Mouse (Mus musculus) lung, embryonic 14.5 days (tissue): ENCODE results near the gene Galp. TPM values are rescaled to one million over a fixed set of nuclear protein-coding genes. Genes with fewer than 3 reads are reported as not detected.
"Not testable (repeated sequence)": the region's sequence is repeated elsewhere in the genome, so short reads cannot be mapped to it uniquely, and the experiment has no call there.

Experiments used
- ATAC-seq: fragments of 200-750 bp; cut with Nextera tagmentation; 2 replicates; pipeline ENCODE4 v1.8.0; 2017; ENCODE audit warnings: mild to moderate bottlenecking, moderate TSS enrichment, moderate library complexity; ENCODE audit not compliant: insufficient read depth
- DNase-seq: peaks from one replicate; pipeline ENCODE4 v3.0.0-alpha.2; 2015
- H3K27ac ChIP-seq: fragments of 300-500 bp; sonication (generic); 2 replicates; pipeline ENCODE4 v1.5.1; 2014; ENCODE audit warnings: low read depth, mild to moderate bottlenecking, moderate library complexity
- H3K27me3 ChIP-seq: fragments of 300-500 bp; sonication (generic); 2 replicates; pipeline ENCODE4 v1.6.1; 2014; ENCODE audit warnings: low read length, control low read depth; ENCODE audit not compliant: insufficient read depth
- H3K36me3 ChIP-seq: fragments of 300-500 bp; sonication (generic); 2 replicates; pipeline ENCODE4 v1.6.1; 2014; ENCODE audit warnings: control low read depth; ENCODE audit not compliant: insufficient read depth
- H3K4me1 ChIP-seq: fragments of 300-500 bp; sonication (generic); 2 replicates; pipeline ENCODE4 v1.6.1; 2014; ENCODE audit warnings: antibody characterized with exemption, control low read depth; ENCODE audit not compliant: insufficient read depth
- H3K4me2 ChIP-seq: fragments of 300-500 bp; sonication (generic); 2 replicates; pipeline ENCODE4 v1.6.1; 2014; ENCODE audit warnings: mild to moderate bottlenecking
- H3K4me3 ChIP-seq: fragments of 300-500 bp; sonication (generic); 2 replicates; pipeline ENCODE4 v1.5.1; 2014; ENCODE audit warnings: low read depth, low read length
- H3K9ac ChIP-seq: fragments of 300-500 bp; sonication (generic); 2 replicates; pipeline ENCODE4 v1.6.1; 2014
- H3K9me3 ChIP-seq: fragments of 300-500 bp; sonication (generic); 2 replicates; pipeline ENCODE4 v1.6.1; 2016; ENCODE audit warnings: low read depth, low read length, control low read depth
- CTCF ChIP-seq: IDR thresholded peaks from 2 replicates; pipeline ENCODE4 v1.5.1; 2016; ENCODE audit warnings: antibody characterized with exemption, low read depth
- WGBS: fragments of 180-500 bp; shearing (Covaris S2); extraction: QIAGEN DNeasy Blood & Tissue Kit; methylation state at CpG from one replicate; pipeline ENCODE4 v1.1.7; 2014; 5-methylcytosine and 5-hydroxymethylcytosine counted together
- polyA plus RNA-seq: library from polyadenylated mRNA; unstranded; fragments of >200 nt; fragmentation: Nextera tagmentation; extraction: Ambion mirVana; gene quantifications from 2 replicates; pipeline ENCODE4 v1.2.1, GENCODE M21; 2014

The Galp gene
- polyA plus RNA-seq, 1 experiment from 2014 or later = not detected

DNA sequence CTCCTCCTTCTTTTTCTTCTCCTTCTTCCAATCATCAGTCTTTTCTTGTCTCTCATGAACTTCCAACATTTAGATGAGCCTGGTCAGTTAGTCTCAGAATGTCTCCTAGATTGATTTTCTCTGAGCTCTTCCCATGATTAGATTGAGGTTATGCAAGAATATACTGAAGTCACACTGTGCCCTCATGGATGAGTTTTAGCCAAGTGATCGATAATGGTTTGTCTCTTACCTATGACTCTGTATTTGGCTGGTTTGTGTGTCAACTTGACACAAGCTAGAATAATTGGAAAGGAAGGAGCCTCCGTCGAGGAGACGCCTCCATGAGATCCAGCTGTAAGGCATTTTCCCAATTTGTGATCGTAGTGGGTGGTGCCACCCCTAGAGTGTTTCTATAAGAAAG, 57.6 kb downstream of the Galp start:
- no peak for TF ChIP-seq CTCF
- no peak for ATAC-seq
- no peaks in the 10 kb centered on the region for H3K27me3 ChIP-seq
- H3K4me1 ChIP-seq = no peaks in the 10 kb centered on the region
- H3K27ac ChIP-seq = no peak overlapping the region
- no peak overlapping the region for H3K9ac ChIP-seq
- H3K36me3 ChIP-seq = no peaks in the 10 kb centered on the region
- 88% methylated on average over 5 of the region's 5 CpGs for WGBS
- no peak overlapping the region for H3K4me3 ChIP-seq
- DNase-seq = no peak
- 0 out of 2 replicates have a peak, but pooled peaks cover 2% of the 10 kb centered on the region for H3K9me3 ChIP-seq
- no peak overlapping the region for H3K4me2 ChIP-seq

DNA sequence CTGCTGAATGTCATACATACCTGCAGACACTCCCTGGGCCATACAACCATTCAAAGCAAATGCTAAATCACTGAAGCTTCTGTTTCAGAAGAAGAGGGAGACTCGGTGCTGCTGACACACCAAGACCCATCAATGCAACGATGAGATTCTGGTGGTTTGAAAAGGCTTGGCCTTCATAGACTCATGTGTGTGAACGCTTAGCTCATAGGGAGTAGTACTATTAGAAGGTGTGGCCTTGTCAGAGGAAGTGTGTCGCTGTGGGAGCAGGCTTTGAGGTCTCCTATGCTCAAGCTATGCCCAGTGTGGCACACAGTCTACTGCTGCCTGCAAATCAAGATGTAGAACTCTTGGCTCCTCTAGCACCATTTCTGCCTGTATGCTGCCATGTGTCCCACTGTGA, 60.5 kb downstream of the Galp start:
- ATAC-seq (no peak), DNase-seq (no peak)
- no peak overlapping the region for H3K4me3 ChIP-seq
- 77% methylated on average over 4 of the region's 4 CpGs for WGBS
- no peak overlapping the region for H3K4me2 ChIP-seq
- H3K27ac ChIP-seq = no peak overlapping the region
- H3K27me3 ChIP-seq = no peaks in the 10 kb centered on the region
- no peak for TF ChIP-seq CTCF
- 0 out of 2 replicates have a peak, but pooled peaks cover 2% of the 10 kb centered on the region for H3K9me3 ChIP-seq
- no peaks in the 10 kb centered on the region for H3K4me1 ChIP-seq
- no peaks in the 10 kb centered on the region for H3K36me3 ChIP-seq
- no peak overlapping the region for H3K9ac ChIP-seq

DNA sequence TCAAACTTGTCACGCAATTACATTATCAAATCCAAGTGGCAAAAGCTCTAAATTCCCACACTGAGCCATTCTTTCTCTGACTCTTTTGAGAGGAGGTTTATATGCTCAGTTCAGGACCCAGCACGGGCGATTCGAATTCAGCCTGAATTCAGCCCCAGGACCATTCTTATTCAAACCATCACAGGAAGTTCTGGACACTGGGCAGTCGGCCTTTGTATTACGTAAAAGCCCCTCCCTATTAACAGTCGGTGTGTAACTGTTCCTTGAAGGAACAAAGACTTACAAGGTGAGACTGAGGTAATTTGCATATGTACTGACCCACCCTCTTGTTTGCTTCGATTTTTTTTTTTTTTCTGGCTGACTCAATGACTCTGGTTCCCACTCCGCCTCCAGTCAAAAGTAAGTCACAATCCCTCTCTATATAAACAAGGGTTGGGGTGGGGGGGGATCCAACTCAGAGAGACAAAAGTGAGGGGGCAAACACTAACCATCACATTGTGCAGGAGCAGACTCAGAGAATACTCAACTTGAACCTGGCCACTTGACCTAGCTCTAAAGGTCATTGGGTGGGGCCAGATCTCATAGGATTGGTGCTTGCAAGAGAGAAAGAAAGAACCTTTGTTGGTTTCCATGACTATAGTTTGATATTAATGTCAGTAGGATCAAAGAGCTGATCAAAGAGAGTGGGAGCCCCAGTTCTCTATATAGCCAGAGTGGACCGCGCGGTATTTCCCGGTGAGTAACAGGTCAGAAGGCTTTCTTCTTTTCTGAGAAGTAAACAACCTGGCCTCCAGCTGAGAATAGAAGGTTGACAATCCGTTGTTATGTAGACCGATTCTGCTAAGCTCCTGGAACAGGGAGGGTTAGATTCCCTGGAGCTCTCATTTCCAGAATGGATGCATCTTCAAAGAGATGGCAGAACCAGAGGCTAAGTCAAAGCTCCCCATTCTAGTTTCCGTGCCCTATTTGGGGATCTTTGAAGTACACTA, 61.6 kb downstream of the Galp start:
- H3K27me3 ChIP-seq = no peaks in the 10 kb centered on the region
- WGBS = 38% methylated on average over 16 of the region's 16 CpGs
- no peaks in the 10 kb centered on the region for H3K36me3 ChIP-seq
- no peak overlapping the region for H3K4me3 ChIP-seq
- TF ChIP-seq CTCF = no peak
- DNase-seq (no peak), ATAC-seq (no peak)
- no peak overlapping the region for H3K4me2 ChIP-seq
- H3K4me1 ChIP-seq = no peaks in the 10 kb centered on the region
- H3K9me3 ChIP-seq = no peaks in the 10 kb centered on the region
- H3K9ac ChIP-seq = no peak overlapping the region
- no peak overlapping the region for H3K27ac ChIP-seq

DNA sequence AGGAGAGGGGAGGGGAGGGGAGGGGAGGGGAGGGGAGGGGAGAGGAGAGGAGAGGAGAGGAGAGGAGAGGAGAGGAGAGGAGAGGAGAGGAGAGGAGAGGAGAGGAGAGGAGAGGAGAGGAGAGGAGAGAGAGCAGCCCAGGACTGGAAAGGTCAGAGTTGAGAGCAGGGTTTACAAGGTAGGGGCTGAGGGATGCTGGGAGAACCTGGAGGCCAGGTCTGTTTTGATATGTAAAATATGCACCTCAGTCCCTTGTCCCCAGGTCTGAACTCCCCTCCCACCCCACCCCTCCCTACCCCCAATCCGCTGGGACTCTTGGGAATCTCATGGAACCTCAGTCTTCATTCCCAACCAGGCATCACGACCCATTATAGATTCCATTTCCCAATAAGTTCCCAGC, 63.1 kb downstream of the Galp start:
- H3K9me3 ChIP-seq, DNase-seq, H3K4me2 ChIP-seq, ATAC-seq, H3K27me3 ChIP-seq, H3K4me3 ChIP-seq, H3K27ac ChIP-seq, H3K9ac ChIP-seq, H3K36me3 ChIP-seq, H3K4me1 ChIP-seq: not testable (repeated sequence)
- 47% methylated on average over 2 of the region's 2 CpGs for WGBS

DNA sequence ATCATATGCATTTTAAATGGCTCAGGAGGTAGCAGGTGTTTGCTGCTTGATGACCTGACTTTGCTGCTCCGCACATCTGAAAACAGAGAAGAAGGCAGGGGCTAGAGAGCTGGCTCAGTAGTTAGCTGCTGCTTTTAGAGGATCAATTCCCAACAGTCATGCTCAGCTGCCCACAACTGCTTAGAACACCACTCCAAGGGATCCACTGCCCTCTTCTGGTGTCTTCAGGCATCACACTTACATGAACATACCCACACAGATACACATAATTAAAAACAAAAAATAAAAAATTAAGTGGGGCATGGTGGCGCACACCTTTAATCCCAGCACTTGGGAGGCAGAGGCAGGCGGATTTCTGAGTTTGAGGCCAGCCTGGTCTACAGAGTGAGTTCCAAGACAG, 65.2 kb downstream of the Galp start:
- Histone ChIP-seq H3K27me3 (no peaks in the 10 kb centered on the region), H3K4me1 (no peaks in the 10 kb centered on the region), H3K9ac (no peak overlapping the region), H3K36me3 (no peaks in the 10 kb centered on the region), H3K9me3 (no peaks in the 10 kb centered on the region), H3K27ac (no peak overlapping the region), H3K4me3 (no peak overlapping the region), H3K4me2 (no peak overlapping the region)
- 71% methylated on average over 3 of the region's 3 CpGs for WGBS
- TF ChIP-seq CTCF = peak; percentile 12; the same call in 1 of the 2 replicates
- no peak for DNase-seq
- ATAC-seq = no peak

DNA sequence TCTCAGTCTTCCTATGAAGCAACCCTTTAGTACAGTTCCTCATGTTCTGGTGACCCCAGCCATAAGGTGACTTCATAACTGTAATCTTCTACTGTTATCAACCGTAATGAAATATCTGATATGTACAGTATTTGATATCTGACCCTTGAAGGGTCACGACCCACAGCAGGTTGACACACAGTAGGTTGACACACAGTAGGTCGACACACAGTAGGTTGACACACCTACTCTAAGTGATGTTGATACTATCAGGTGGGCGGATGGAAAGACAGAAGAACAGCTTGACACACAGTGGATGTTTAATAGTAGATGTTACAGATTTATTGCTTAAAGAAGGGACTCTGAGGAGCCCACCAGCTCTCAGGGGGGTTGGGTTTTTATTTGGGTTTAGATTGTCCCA, 66.1 kb downstream of the Galp start:
- Histone ChIP-seq H3K4me3 (no peak overlapping the region), H3K27me3 (no peaks in the 10 kb centered on the region), H3K27ac (no peak overlapping the region), H3K9me3 (no peaks in the 10 kb centered on the region), H3K9ac (no peak overlapping the region), H3K4me1 (no peaks in the 10 kb centered on the region), H3K4me2 (no peak overlapping the region), H3K36me3 (no peaks in the 10 kb centered on the region)
- TF ChIP-seq CTCF = no peak
- WGBS = 79% methylated on average over 4 of the region's 4 CpGs
- no peak for ATAC-seq
- no peak for DNase-seq

DNA sequence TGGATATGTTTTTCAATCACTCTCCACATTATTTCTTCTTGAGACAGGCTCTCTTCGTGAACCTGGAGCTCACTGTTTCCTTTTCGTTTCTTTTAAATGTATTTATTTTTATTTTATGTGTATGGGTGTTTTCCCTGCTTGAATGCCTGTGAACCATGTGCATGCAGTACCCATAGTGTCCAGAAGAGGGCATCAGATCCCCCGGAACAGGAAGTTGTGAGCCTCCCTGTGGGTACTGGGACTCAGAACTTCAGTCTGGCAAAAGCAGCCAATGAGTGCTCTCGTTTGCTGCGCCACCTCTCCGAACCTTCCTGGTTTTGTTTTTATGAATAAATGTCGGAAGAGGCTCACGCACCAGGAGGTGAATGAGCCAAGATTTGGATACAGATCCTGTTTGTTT, 68.8 kb downstream of the Galp start:
- no peaks in the 10 kb centered on the region for H3K27me3 ChIP-seq
- H3K9me3 ChIP-seq = no peaks in the 10 kb centered on the region
- 65% methylated on average over 8 of the region's 8 CpGs for WGBS
- H3K9ac ChIP-seq = no peak overlapping the region
- no peaks in the 10 kb centered on the region for H3K4me1 ChIP-seq
- TF ChIP-seq CTCF = peak; percentile 52
- no peak overlapping the region for H3K4me2 ChIP-seq
- no peak overlapping the region for H3K27ac ChIP-seq
- no peaks in the 10 kb centered on the region for H3K36me3 ChIP-seq
- H3K4me3 ChIP-seq = no peak overlapping the region
- peak; percentile 31 for DNase-seq
- no peak for ATAC-seq

Other genes with a start within 250 kb of the Galp start
- gene Vmn1r65, start 186.1 kb upstream of the Galp start, polyA plus RNA-seq = not detected in 2 replicates
- not detected in 2 replicates for gene Nlrp4c, start 151.9 kb upstream of the Galp start, polyA plus RNA-seq
- gene Zfp787, start 41.1 kb upstream of the Galp start, polyA plus RNA-seq = 12.7 and 14.9 TPM in 2 replicates
- 57.3 TPM in 2 replicates for gene Zfp444, start 24.9 kb upstream of the Galp start, polyA plus RNA-seq
- not detected in 2 replicates for gene Zscan5b, start 25.2 kb downstream of the Galp start, polyA plus RNA-seq
- not detected in 2 replicates for gene Epp13, start 55.6 kb downstream of the Galp start, polyA plus RNA-seq
- gene Zfp667, start 89.5 kb downstream of the Galp start, polyA plus RNA-seq = 5.8 and 6.0 TPM in 2 replicates
- gene Zfp583, start 134.2 kb downstream of the Galp start, polyA plus RNA-seq = 5.3 and 6.6 TPM in 2 replicates
- gene Gm3854, start 146.7 kb downstream of the Galp start, polyA plus RNA-seq = 1.2 and 1.6 TPM in 2 replicates
- 2.1 and 2.7 TPM in 2 replicates for gene Zfp78, start 166.2 kb downstream of the Galp start, polyA plus RNA-seq
- gene Zfp28, start 186.2 kb downstream of the Galp start, polyA plus RNA-seq = 9.6 and 11.9 TPM in 2 replicates
- gene Smim17, start 201.6 kb downstream of the Galp start, polyA plus RNA-seq = 0.22 and 0.61 TPM in 2 replicates
- not detected in 2 replicates for gene Gm20715, start 213.2 kb downstream of the Galp start, polyA plus RNA-seq
- not detected in 2 replicates for gene Olfr1344, start 241.6 kb downstream of the Galp start, polyA plus RNA-seq